Mouse (Mus musculus): Measurements from ENCODE around the gene Col6a6.
"Not testable (repeated sequence)": the region's sequence is repeated elsewhere in the genome, so short reads cannot be mapped to it uniquely, and the experiment has no call there.

Gene Col6a6

GRCm38 (mm10) chr9:105827791-105828385, at the start of gene Col6a6:
Gene Col6a6 (minus strand): TSS chr9:105828160.
- no peak for DNase-seq (ENCODE audit: low read depth, low spot score)

- DNase-seq (ENCODE audit: low read depth, low spot score), result no peak
Observed at GRCm38 (mm10) chr9:105876124-105876523, 48.2 kb upstream of the Col6a6 start.

GRCm38 (mm10) chr9:105871643-105872042, 43.7 kb upstream of the Col6a6 start:
- no peak for DNase-seq (ENCODE audit: low read depth, low spot score)

- peak; percentile 50 for DNase-seq (ENCODE audit: low read depth, low spot score)
Observed at GRCm38 (mm10) chr9:105857773-105858172, 29.8 kb upstream of the Col6a6 start.

GRCm38 (mm10) chr9:105852778-105853065, 24.8 kb upstream of the Col6a6 start:
- DNase-seq (ENCODE audit: low read depth, low spot score), result no peak

GRCm38 (mm10) chr9:105852015-105852777, 24.2 kb upstream of the Col6a6 start:
- DNase-seq (ENCODE audit: low read depth, low spot score), result no peak

- no peak for DNase-seq (ENCODE audit: low read depth, low spot score)
Observed at GRCm38 (mm10) chr9:105851011-105851410, 23.1 kb upstream of the Col6a6 start.

- no peak for DNase-seq (ENCODE audit: low read depth, low spot score)
Observed at GRCm38 (mm10) chr9:105848396-105848795, 20.4 kb upstream of the Col6a6 start.

GRCm38 (mm10) chr9:105847261-105847660, 19.3 kb upstream of the Col6a6 start:
- no peak for DNase-seq (ENCODE audit: low read depth, low spot score)

GRCm38 (mm10) chr9:105841386-105841785, 13.4 kb upstream of the Col6a6 start:
- DNase-seq (ENCODE audit: low read depth, low spot score), result not testable (repeated sequence)

- DNase-seq (ENCODE audit: low read depth, low spot score), result no peak
Observed at GRCm38 (mm10) chr9:105839147-105839515, 11.2 kb upstream of the Col6a6 start.

GRCm38 (mm10) chr9:105838396-105839146, 10.6 kb upstream of the Col6a6 start:
- DNase-seq (ENCODE audit: low read depth, low spot score), result no peak

- no peak for DNase-seq (ENCODE audit: low read depth, low spot score)
Observed at GRCm38 (mm10) chr9:105835587-105835986, 7.6 kb upstream of the Col6a6 start.

GRCm38 (mm10) chr9:105834799-105835198, 6.8 kb upstream of the Col6a6 start:
- DNase-seq (ENCODE audit: low read depth, low spot score), result no peak

- no peak for DNase-seq (ENCODE audit: low read depth, low spot score)
Observed at GRCm38 (mm10) chr9:105831291-105831690, 3.3 kb upstream of the Col6a6 start.

- DNase-seq (ENCODE audit: low read depth, low spot score), result no peak
Observed at GRCm38 (mm10) chr9:105827076-105827647, 798 bp downstream of the Col6a6 start.

GRCm38 (mm10) chr9:105820711-105821110, 7.2 kb downstream of the Col6a6 start:
- no peak for DNase-seq (ENCODE audit: low read depth, low spot score)

- DNase-seq (ENCODE audit: low read depth, low spot score), result no peak
Observed at GRCm38 (mm10) chr9:105819155-105819709, 8.7 kb downstream of the Col6a6 start.

GRCm38 (mm10) chr9:105814436-105814835, 13.5 kb downstream of the Col6a6 start:
- DNase-seq (ENCODE audit: low read depth, low spot score), result no peak

GRCm38 (mm10) chr9:105811458-105811857, 16.5 kb downstream of the Col6a6 start:
- no peak for DNase-seq (ENCODE audit: low read depth, low spot score)

- no peak for DNase-seq (ENCODE audit: low read depth, low spot score)
Observed at GRCm38 (mm10) chr9:105808920-105809505, 18.9 kb downstream of the Col6a6 start.

GRCm38 (mm10) chr9:105803416-105803815, 24.5 kb downstream of the Col6a6 start:
- no peak for DNase-seq (ENCODE audit: low read depth, low spot score)

Measured in CD4-positive, CD25-positive, alpha-beta regulatory T cell, adult 2 months (primary cell).